In genomic region chr2:57238614-57239165, GRCm38 (mm10) we compare ENCODE assay signal across 8 mouse cellular contexts. TPM values are rescaled to one million over a fixed set of nuclear protein-coding genes. Genes with fewer than 3 reads are reported as not detected.
A peak's percentile ranks its signal among the peaks of the same experiment; 100 is the strongest.
DNase-seq lines count a peak whose midpoint lies in the region; ATAC-seq and TF ChIP-seq lines count a peak whose summit lies in the region.

No protein-coding gene starts in this region.

- TF ChIP-seq CTCF in cerebellum, adult 2 months (IDR thresholded peaks at IDR 0.05; ENCODE audit: borderline replicate concordance, insufficient read depth, low read depth, low read length), result no peak
- no peak for TF ChIP-seq CTCF in lung, postnatal 0 days (IDR thresholded peaks at IDR 0.05)

- peak; percentile 10; the same call in 1 of the 2 replicates for ATAC-seq in hindbrain, embryonic 11.5 days (ENCODE audit: low FRiP score)
- no peak; the same call in 1 of the 2 replicates for ATAC-seq in lung, postnatal 0 days

- 0 out of 2 replicates have a peak, but pooled peaks cover 3% of the 10 kb centered on the region for H3K4me1 ChIP-seq in cerebellum, adult 2 months (ENCODE audit: control insufficient read depth, insufficient read depth, low read length)
- H3K4me1 ChIP-seq in hindbrain, embryonic 11.5 days (replicated peaks; ENCODE audit: control insufficient read depth, insufficient read depth, low read length), result no peaks in the 10 kb centered on the region
- H3K4me1 ChIP-seq in lung, postnatal 0 days (ENCODE audit: insufficient read depth, low read depth, low read length), result no peaks in the 10 kb centered on the region

- peak overlapping the region; percentile 96 for H3K4me3 ChIP-seq in cerebellum, adult 2 months (replicated peaks; ENCODE audit: insufficient read depth, low read depth, low read length)
- peak overlapping the region; percentile 71 for H3K4me3 ChIP-seq in hindbrain, embryonic 11.5 days (ENCODE audit: low read depth, low read length)
- H3K4me3 ChIP-seq in lung, postnatal 0 days (ENCODE audit: low read depth, low read length), result peak overlapping the region; percentile 83

- H3K9ac ChIP-seq in hindbrain, embryonic 11.5 days (ENCODE audit: low read depth, low read length), result peak overlapping the region; percentile 61
- H3K9ac ChIP-seq in lung, postnatal 0 days (replicated peaks; ENCODE audit: low read depth), result peak overlapping the region; percentile 91

- H3K27ac ChIP-seq in cerebellum, adult 2 months (ENCODE audit: insufficient read depth, low read length), result peak overlapping the region; percentile 67
- H3K27ac ChIP-seq in hindbrain, embryonic 11.5 days (ENCODE audit: low read depth, low read length), result no peak overlapping the region
- peak overlapping the region; percentile 93 for H3K27ac ChIP-seq in lung, postnatal 0 days (ENCODE audit: low read length)

- WGBS in cerebellum, adult 2 months, result 8% methylated on average over 17 of the region's 17 CpGs
- WGBS in hindbrain, embryonic 11.5 days, result 3% methylated on average over 17 of the region's 17 CpGs
- WGBS in lung, postnatal 0 days, result 5% methylated on average over 17 of the region's 17 CpGs

- no peaks in the 10 kb centered on the region for H3K9me3 ChIP-seq in hindbrain, embryonic 11.5 days (ENCODE audit: control insufficient read depth, low read length)
- H3K9me3 ChIP-seq in lung, postnatal 0 days (ENCODE audit: low read length), result no peaks in the 10 kb centered on the region

- no peaks in the 10 kb centered on the region for H3K27me3 ChIP-seq in cerebellum, adult 2 months (ENCODE audit: control insufficient read depth, insufficient read depth, low read length)
- no peaks in the 10 kb centered on the region for H3K27me3 ChIP-seq in hindbrain, embryonic 11.5 days (ENCODE audit: control insufficient read depth, insufficient read depth, low read length)
- no peaks in the 10 kb centered on the region for H3K27me3 ChIP-seq in lung, postnatal 0 days (replicated peaks; ENCODE audit: insufficient read depth, low read length)

- H3K36me3 ChIP-seq in hindbrain, embryonic 11.5 days (ENCODE audit: control insufficient read depth, insufficient read depth, low read length), result no peaks in the 10 kb centered on the region
- H3K36me3 ChIP-seq in lung, postnatal 0 days (ENCODE audit: insufficient read depth, low read length), result no peaks in the 10 kb centered on the region

- H3K4me2 ChIP-seq in hindbrain, embryonic 11.5 days (replicated peaks; ENCODE audit: low read depth, low read length), result peak overlapping the region; percentile 92
- peak overlapping the region; percentile 79 for H3K4me2 ChIP-seq in lung, postnatal 0 days (replicated peaks; ENCODE audit: low read depth, low read length)

- DNase-seq in cerebellum, adult 2 months, result no peak
- DNase-seq in cerebellum, adult 11-12 months, result no peak
- peak; percentile 53 for DNase-seq in 3T3-L1 (ENCODE audit: low read depth, low spot score)
- DNase-seq in c-Kit-positive CD71-positive TER-119-negative erythroid progenitor cells, embryonic 14.5 days (ENCODE audit: low read depth), result peak; percentile 40
- DNase-seq in hindbrain, embryonic 11.5 days (ENCODE audit: low spot score), result no peak
- DNase-seq in lung, postnatal 0 days (ENCODE audit: low spot score), result peak; percentile 62
- peak; percentile 86 for DNase-seq in spleen, postnatal 36 days (ENCODE audit: low spot score in 2 of 2)
- DNase-seq in left cerebral cortex, postnatal 36 days (ENCODE audit: low spot score in 2 of 2), result no peak

- no peak for TF ChIP-seq POLR2A in cerebellum, adult 2 months (IDR thresholded peaks at IDR 0.05; ENCODE audit: borderline replicate concordance, insufficient read depth, low read length)

- TF ChIP-seq EP300 in lung, postnatal 0 days (IDR thresholded peaks at IDR 0.05), result no peak

- intact Hi-C loops in left cerebral cortex, postnatal 36 days (cut with DNase I), result loop anchor here (10.0 kb wide), 2 partner anchors 124 to 126 kb away; no protein-coding TSS in a partner anchor

RNA-seq across cellular contexts. Expression of gene Gpd2, which starts 1.3 kb away (rescaled TPM):
- polyA plus RNA-seq in cerebellum, adult 2 months (2012; rRNA removed), result 38.1 and 38.5 TPM in 2 replicates
- polyA plus RNA-seq in hindbrain, embryonic 11.5 days (2014; fragmentation: Nextera tagmentation; extraction: Ambion mirVana), result 18.2 and 22.6 TPM in 2 replicates
- polyA plus RNA-seq in lung, postnatal 0 days (2015; fragmentation: Nextera tagmentation; extraction: Ambion mirVana), result 12.9 and 14.4 TPM in 2 replicates
- total RNA-seq in left cerebral cortex, postnatal 36 days (2021), result 100 to 1,000 TPM in 1 of 2 experiments, 10 to 100 TPM in 1; 85.8 to 105 TPM

Comparison
In these comparisons a context has a peak if more than half of its experiments do, and no peak if none do; other contexts are left out.
1. DNase-seq: peak in 3T3-L1 (single experiment), c-Kit-positive CD71-positive TER-119-negative erythroid progenitor cells, embryonic 14.5 days (single experiment), lung, postnatal 0 days (single experiment) and spleen, postnatal 36 days (2 of 2); none in cerebellum, adult 2 months (0 of 2), cerebellum, adult 11-12 months (single experiment), hindbrain, embryonic 11.5 days (single experiment) and left cerebral cortex, postnatal 36 days (0 of 2).
2. Peak in every context shown above with its lines, with median percentiles within 50 percentile points of each other: H3K4me3 ChIP-seq.